Mouse (Mus musculus): ENCODE results near the gene Lingo2.

Gene Lingo2

DNA sequence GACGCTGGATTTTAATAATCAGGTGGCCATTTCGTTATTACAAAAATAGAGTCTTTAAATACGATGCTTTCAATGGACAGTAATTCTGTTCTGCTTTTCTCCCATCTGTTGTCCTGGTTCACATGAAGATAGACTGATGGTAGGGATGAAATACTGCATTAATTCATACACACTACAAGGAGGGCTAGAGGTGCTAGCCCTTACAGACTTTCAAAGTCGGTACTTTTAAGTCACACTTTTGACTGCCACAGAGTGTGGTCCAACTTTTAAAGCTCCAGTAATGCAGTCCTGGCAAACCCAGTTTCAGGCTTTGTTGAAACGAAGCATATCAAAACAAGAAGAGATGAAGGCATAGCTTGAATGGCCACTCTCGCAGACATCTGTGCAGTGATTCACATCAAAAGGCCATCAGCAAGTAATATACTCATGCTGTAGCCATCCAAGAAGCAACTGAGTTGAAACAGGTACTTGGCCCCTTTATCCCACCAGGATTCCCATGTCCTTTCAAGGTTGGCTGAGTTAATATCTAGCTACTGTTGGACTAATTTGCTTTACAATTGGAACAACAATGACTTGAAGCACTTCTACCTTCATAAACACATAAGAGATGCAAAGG, 872.5 kb downstream of the Lingo2 start:
- no peak for DNase-seq

DNA sequence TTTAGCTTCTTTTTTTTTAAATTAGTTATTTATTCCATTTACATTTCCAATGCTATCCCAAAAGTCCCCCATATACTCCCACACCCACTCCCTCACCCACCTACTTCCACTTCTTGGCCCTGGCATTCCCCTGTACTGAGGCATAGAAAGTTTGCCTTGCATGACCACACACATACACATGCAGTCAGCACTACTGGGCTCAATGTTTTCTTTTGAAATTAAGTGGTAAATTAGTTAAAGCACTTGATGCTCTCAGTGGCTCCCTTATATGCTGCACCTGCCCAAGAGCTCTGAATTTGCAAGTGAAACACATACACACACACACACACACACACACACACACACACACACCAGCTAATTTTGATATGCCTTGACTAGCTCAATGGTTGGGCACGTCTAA, 886.8 kb downstream of the Lingo2 start:
- DNase-seq, result peak; percentile 70

DNA sequence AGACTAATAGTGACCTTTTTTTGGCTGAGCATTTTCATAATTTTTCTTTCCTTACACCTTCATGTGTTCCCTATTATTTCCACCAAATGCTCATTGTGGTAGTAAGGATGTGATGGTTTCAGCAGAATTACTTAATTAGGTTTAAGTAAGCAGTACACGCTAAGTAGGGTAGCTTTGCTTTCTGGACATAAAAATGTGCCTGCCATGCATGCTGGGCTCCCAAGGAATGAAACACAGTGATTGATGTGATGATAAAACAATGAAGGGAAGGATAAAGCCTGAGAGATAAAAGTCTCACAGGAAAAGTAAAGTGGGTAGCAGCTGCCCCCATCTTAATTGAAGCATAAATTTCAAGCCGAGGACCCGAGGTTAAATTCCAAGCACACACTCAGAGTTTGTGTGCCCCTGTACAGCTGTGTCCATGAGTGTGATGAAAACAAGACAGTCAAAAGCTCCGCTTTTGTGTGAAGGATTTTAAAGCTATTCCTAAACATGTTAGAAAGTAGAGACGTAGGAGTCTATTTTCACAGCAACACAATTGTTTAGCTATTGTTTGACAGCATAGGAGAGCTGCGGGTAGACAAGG, 898.7 kb downstream of the Lingo2 start:
- no peak for DNase-seq

DNA sequence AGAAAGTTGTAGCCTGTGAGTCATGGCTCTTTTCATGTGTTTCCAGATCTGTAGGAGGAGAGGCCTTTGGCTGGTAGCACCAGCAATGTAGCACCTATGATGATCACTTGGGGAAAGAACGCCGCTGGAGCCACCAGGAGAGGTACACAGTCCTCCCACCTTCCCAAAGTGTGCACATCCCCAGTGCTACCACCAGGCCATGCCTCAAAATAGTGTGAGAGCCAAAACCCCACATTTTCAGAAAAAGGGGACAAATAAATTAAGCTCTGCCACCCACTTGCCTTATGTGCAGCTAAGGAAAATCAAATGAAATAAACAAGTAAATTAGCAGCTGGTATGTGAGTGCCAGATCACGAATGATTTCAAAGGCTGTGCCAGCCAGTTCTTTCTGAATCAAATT, 911.2 kb downstream of the Lingo2 start:
- DNase-seq, result no peak

DNA sequence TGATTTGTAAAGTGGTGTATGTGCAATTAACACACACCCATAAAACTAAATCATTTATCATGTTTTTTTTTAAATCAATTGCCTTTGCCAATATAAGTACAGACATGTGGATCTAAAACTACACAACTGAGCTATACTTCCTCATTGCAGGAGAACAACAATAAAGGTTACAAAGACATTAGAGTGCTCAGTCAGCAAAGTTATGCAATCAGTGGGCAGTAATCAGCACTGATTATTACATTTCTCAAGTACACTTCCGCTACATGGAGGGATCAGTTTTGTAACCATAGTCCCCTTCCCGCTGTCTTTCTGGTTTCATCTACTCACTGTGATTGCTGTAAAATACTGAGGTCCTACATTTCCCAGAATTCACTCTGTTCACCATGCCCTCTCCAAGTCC, 912.8 kb downstream of the Lingo2 start:
- DNase-seq, result no peak

DNA sequence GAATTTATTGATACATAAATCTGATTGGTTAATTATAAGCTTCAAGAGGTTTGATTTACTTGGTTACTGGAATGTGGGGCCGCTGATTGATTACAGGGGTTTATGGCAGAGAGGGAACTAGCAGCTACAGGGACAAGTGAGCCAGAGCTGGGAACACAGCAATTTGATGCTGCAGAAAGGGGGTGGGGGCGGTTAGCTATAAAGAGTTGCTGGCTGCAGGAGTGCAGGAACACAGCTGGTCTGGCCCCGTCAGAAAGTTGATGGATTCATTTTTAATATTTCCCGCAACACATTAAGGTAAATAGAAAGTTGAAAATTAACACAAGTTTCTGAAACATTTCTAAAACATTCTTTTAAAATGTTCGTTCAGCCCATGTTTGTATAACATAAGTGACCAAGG, 919.5 kb downstream of the Lingo2 start:
- DNase-seq, result no peak

DNA sequence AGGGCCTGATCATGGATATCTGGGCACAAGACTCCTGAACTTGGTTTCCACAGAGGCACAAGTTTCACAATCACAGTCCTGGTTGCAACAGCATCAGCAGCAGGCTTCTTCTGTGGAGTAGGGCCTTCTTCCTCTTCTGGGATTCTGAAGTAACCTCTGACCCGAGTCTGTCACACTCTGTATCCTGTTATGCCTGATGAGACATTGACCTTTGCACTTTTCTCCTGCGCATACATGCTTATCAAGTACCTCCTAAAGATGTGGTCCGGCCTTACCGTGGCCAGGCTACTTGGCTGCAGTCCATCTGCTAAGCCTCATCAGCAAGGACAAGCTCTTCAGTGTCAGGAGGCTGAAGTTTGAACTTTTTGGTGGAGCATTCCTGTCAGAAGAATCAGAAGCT, 937.4 kb downstream of the Lingo2 start:
- DNase-seq, result no peak

DNA sequence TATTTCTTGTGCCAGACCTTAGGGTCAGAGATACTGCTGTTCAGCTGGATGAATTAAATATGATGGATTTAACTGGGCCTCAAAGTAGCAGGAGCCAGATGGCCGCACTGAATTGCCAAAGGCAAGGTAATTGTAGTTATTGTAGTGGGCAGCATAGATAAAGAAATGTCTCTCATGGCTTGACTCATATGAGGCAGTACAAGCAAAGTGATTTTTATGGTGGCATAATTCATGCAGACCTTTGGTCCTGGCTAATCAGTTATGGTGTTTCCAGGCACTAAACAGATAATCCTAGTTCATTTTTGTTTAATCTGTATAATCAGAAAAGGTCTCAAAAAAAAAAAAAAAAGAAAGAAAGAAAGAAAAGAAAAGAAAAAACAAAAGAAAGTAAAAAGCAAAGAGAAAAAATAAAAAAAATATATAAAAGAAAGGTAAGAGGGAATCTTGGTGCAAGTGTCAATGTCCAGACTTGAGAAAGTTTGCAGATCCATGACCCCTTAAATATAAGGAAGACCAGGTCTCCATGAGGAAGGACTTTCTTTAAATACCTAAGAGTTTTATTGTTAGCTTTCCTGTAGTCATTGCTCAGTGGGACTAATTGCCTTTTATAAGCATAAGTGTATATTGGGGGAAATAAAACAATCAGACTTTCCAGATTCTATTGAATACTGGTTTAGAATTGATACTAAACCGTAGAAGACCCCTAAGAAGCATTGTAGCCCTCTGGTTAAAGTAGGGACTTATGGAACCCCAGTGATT, 959.4 kb downstream of the Lingo2 start:
- DNase-seq, result no peak

DNA sequence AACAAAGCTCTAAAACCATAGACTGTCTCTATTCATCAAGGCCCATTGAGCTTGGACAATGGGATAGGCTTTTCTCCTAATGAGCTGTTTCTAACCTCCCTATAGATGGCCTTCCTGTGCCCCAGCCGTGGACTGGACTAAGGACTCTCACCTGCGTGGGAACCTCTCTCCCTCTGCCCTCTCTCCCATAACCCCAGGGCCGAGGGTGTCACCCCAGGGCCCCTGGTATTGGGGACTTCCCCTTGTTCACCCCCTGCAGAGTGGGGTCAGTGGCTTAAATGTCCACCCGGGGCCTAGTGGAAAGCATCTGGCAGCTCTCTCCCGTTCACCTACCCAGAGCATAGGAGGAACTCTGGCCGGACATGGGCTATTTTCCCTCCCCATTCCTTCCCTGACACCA, 965.5 kb downstream of the Lingo2 start:
- peak; percentile 84 for DNase-seq

DNA sequence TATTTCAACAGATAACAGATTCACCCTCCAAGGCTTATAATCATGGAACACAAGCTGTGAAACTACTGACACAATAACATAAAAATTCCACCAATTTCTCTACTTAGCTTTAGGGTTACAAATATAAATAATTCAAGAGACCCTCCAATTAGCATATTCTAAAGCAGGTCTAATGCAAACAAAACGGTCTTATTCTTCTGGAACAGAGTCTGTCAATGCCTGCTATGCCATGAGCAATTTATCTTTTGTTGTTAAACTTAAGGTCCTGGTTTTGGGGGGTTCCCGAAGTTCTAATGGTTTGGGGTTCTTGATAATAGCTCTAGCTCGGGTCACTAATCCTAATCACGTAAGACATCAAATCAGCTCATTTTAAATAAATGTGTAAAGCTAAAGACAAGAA, 988.0 kb downstream of the Lingo2 start:
- no peak for DNase-seq

DNA sequence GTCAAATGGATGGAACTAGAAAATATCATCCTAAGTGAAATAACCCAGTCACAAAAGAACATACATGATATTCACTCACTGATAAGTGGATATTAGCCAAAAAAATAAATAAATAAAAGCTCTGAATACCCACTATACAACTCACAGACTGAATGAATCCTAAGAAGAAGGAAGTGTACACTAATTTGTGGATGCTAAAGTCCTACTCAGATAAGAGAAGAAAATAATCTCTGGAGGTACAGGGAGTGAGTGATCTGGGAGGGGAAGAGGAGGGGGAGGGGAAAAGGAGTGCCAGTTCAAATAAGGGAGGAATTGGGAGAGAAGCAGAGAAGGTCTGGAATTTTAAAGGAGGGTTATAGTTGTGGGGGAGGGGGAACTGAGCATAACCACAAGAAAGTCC, 999.7 kb downstream of the Lingo2 start:
- DNase-seq, result no peak

DNA sequence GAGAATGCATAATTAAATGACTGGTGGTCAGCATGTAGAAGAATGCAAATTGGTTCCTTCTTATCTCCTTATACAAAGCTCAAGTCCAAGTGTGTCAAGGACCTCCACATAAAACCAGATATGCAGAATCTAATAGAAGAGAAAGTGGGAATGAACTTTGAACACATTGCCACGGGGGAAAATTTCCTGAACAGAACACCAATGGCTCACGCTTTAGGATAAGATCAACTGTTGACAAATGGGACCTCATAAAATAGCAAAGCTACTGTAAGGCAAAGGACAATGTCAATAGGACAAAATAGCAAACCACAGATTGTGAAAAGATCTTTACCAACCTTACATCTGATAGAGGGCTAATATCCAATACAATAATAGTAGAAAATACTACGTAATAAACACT, 1000.3 kb downstream of the Lingo2 start:
- DNase-seq, result no peak

DNA sequence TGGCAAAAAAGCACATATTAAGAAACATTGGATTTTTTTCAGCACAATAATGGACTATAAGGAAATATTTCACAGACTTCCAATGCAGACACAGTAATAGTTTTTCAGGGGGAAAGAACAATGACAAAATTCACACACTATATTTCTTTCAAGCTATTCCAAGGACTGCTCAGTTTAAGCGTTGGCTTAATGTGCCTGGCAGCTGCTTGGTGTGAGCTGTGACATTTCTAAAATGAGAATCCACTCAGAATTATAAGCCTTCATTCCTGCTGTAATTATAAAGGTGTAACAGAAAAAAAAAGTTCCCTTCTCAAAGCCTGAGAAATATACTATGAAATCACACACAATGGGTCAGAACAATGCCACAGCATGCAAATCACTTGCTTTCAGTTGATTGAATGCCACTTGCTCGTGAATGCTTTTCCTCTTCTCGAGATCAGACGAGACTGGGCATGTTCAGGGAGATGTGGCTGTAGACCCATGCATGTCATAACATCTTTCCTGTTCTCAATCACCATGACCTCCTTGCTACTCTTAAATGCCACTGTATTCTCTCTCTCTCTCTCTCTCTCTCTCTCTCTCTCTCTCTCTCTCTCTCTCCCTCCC, 1017.4 kb downstream of the Lingo2 start:
- no peak for DNase-seq

DNA sequence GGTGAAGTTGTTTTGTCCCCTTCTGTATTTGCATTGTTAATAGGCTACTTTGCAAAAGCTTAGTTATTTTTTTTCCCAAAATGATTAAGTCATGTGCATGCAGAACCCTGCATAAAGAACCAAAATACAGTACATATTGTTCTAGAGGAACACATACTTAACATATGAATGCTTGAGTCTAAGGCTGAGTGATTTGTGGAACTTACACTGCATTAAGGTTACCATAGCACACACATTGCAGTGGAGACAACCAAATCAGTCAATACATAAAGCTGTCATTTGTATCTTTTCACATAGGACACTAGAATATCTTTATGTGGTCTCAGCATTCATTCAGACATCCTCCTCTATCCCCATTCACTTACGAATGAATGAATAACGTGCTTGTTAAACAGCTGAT, 1023.8 kb downstream of the Lingo2 start:
- no peak for DNase-seq

DNA sequence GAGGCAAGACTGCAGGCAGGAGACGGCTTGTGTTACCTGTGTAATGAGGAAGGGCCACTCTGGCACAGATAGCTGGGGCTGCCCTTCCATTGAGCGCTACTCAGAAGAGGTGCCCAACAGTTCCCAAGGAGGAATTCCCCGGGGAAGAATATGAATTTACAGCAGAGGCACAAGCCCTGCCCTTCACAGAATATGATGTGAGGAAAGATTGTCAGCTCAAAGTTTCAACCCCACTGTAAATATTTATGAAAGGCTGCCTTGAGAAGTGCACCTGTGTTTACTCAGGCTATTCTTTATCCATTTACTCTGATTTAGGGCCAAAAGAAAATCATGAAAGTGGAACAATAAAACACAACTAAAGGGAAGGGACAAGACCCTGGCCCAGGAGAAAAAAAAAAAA, 1034.1 kb downstream of the Lingo2 start:
- no peak for DNase-seq

DNA sequence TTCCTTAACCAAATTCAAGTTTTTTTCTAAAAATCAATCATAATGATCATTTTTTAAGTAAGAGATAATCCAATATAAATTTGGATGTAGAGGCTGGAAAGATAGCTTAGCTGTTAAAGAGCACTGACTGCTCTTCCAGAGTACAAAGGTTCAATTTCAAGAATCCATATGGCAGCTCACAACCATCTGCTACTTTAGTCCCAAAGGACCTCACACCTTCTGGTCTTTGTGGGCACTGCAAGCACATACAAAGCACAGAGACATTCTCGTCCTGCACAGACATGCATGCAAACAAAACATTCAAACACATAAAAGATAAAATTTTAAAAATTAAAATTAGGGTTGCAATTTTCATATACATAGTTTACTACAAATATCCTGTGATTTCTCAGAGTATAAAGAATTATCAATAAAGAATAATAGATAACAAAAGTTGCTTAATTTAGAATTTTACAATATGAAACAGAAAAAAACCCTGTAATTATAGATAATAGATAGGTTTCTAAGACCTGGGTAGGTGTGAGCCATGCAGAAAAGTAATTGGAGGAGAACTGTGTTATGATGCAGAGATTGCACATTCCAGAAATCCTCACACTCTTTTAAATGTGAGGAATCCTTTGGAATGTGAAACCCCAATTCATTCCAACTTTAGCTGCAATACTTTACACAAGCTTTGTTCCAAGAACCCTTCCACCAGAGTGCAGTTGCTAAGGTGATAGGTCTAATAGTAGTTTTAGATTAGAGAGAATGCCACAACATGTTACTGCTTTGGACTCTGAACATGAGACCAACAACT, 1053.6 kb downstream of the Lingo2 start:
- no peak for DNase-seq

DNA sequence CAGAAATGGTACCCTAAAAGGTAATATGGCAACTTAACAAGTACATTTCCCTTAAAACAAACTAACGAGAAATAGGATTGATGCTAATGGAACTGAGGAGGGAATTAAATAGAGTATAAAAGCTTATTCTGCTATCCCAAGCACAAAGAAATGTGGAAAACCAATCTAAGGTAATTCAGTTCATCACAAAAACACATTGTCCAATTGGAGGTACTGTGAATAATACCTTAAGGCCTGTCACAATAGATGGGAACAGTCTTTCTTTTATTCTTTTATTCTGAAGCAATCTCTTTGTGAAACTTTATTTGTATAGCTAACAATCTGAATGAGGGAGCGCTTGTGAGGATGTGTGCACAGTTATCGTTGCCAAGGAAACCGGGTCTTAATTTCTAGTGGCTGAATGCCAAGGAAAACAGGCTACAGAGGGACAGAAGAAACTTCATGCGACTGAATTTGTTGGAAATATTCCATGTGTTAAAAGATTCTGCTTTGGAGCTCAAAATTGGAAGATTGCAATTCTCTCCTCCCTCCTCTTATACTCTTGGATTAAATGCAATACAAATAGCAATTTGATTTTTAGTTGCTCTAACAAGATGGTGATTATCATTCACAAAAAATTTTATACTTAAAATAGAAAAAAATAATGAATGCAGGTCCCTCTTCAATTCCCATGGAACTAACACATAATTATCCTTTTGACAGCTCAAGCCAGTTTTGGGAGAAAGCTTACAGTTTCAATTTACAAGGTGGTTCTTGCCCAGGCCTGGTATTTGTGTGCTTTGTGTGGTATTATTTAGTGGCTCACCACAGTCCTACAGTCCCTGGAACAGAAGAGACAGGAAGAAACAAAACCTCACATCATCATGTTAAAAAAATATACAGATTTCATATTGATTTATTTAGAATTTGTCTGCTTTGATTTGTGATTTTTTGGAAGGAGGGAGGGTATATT, 1065.7 kb downstream of the Lingo2 start:
- DNase-seq, result no peak

DNA sequence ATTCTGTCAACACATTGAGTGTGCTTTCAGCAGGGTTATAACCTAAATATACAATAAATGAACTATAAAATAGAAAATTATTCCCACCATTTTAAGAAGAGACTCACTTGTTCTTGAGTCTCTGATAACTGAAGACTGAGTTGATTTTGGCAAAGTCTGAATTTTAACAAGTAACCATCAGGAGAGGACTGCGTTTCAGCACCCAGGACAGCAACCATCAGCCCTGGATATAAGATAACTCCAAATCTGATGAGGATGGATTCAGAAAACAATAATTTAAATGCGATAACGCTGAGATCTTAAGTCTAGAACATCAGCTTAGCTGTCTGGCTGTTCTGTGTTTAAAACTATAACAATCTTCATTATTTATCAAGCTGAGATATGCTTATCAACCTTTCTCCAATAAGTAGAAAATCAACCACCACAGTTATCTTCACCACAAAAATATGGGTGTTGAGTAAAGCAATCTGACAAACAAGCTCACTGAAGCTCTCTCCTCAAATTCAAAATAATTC, 1066.5 kb downstream of the Lingo2 start:
- no peak for DNase-seq

DNA sequence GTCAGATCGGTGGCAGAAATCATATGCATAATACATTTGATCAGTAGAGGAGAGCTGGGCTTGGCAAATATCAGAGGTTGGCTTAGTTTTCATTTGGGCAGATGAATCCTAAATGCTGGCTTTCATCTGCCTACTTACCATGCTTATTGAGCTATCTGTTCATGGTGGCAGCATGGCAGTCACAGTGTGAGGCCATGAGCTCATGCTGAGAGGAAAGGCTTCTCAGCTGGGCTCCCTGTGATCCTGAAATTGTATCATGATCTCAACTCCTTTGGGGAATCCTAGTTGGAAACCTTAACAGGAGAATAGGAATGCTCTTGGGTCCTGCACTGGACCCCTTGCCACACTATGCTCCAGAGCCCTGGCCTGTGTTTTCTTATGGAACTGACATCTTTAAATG, 1105.0 kb downstream of the Lingo2 start:
- no peak for DNase-seq

DNA sequence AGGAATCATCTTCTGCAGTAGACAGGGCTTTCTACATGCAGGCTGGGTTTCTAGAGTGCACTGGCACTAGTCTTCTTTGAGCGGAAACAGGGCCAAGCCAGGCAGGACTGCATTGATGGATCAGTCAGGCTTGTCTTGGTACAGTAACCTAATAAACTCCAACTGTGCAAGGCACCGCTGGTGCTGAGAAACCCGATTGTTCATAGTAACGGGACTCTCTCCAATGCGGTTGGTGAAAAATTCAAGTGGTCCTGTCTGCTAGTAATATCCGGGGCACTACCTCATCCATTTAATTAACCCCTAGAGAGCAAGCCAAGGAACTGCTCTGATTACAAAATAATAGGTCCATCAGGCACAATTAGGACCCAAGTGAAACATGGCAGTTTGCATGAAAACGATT, 1106.4 kb downstream of the Lingo2 start:
- DNase-seq, result no peak

DNA sequence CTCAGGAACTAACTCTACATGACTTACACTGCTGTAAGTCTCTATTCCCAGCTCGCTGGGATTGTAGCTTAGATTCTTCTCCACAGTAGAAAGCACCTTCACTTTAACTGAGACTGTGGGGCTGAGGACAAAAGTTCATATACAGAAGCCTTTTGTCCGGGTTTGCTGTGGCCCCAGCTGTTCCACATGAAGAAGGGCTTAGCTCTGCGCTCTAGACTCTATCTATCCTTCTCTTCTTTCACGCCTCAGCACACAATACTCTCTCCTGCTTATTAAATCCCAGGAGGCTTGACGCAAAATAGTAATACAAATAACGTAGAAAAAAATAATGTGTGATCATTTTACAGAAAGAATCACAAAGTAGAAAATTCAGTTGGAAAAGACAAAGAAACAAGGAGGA, 1107.0 kb downstream of the Lingo2 start:
- DNase-seq, result no peak

DNA sequence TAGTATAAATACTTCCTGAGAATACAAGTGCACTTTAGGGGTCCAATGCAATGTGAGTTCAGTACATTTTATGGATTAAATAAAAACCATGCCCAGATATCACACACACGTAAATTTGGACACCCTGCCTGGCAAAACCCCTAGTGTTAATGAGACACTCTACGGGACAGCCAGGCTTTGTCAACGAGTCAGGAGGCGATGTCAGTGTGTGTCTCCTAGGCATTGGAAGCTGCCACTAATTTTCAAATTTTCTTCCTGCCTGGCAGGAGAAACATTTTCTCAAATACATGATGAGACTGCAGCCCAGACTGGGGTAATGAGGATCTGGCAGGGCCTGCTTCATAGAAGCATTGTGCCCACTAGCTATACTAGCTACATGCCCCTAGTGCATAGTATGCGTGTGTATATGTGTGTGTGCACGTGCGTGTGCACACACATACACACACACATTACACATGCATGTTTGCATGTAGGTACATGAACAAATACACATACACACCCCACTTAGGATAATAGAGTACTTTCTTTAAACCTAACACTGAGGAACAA, 1128.2 kb downstream of the Lingo2 start:
- no peak for DNase-seq

Measured in heart, adult 11 months (tissue).